Mouse (Mus musculus) embryo, embryonic 11 days (tissue): ENCODE measurements around the gene Cdh13.
A peak's percentile ranks its signal among the peaks of the same experiment; 100 is the strongest.

ENCODE experiments used
- DNase-seq: peaks from one replicate; pipeline ENCODE4 v3.0.0-alpha.2; 2015

Cdh13 gene

DNA sequence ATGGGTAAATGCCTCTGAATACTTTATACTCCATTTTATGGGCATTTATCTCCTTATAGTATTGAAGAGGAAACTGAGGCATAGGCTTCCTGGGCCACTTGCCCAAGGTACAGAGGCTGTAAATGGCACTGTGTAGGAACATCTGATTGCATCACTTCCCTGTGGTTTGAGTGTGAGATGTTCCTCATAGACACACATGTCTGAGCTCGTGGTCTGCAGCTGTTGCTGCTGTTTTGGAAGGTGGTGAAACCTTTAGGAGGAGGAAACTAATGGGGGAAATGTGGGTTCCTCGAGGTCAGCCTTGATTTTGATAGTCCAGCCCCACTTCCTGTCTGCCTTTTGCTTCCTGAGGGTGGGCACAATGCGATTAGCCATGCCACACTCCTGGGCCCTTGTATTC, 105.9 kb downstream of the Cdh13 start:
- no peak for DNase-seq

DNA sequence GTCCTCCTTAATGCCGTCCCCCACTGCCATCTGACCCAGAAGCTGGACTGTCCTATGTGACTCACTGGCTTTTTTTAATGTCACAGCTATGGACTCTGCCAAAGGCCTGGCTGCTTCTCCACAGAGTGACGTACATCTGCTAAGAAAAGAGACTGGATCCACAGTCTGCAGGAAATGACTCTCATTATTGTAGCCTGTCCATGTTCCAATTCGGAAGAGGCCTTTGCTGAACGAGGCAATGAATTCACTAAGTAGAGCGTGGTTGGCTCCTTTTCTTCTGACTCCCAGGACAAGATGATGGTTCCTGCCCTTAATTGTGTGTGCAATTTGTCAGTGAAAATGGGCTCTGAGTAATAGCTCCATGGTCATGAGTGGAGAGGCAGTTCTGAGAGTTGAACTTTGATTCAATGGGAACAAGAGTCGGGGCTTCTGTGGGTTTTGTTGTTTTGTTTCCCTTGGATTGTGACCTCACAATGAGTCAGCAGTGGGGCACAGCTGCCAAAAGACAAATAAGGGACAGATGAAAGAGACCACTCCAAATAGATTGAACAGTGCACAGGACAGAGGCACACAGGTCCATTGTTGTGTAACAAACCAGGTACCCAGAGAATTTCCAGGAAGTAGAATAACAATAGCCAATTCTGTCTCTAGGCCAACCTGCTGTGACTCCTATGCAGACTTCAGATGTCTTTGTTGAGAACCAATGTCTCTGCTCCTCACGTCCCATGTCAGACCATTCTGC, 110.5 kb downstream of the Cdh13 start:
- no peak for DNase-seq

DNA sequence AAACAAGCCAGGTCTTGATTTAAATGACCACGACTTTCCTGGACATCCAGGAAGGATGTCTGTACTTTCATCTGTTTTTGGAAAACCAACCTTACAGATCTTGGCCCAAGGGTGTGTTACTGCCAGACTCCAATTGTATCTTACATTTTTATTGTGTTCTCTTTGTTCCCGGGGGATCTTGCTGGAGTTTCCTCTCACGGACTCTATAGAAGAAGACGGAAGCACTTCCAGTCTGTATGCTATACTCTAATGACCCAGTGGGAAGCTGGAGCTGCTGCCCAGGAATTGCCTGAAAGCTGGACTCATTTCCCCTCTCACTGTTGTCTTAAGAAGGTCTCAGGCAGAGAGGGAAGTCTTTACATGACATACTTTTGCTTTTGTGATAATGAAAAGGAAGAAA, 111.6 kb downstream of the Cdh13 start:
- DNase-seq = no peak

DNA sequence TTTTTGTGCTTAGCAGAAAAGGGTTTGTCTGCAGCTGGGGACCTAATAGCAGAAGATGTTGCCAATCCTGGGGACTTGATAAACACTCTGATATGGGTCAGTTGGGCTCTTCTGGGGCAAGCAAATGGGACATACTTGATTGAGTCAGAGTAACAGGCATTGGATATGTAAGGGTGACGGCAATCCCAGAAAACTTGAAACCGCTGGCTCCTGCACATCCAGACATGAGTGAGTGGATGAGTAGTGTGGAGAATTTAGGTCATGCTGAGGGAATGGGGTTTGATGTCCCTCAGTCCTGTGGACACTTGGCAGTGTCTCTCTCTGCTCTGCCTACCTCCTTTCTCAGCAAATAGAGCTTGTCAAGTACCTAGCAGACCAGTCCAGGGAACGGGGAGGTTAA, 121.3 kb downstream of the Cdh13 start:
- no peak for DNase-seq

DNA sequence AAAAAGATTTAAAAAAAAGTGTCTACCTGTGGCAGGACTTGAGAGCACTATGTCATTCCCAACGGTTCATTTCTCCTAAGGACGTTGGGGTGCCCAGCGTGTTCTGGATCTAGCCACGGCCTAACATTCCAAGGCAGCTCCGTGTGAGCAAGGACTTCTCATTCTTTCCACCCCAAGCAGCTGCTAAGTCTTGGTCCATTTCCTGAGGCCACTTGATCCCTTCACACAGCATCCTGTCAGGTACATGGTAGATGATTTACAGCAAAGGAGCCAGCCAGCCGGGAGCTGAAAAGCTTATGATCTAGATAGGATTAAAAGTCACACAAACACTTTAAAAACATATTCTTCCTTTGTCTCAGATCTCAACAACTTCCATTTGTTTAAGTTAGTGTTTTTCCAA, 123.8 kb downstream of the Cdh13 start:
- DNase-seq = no peak

DNA sequence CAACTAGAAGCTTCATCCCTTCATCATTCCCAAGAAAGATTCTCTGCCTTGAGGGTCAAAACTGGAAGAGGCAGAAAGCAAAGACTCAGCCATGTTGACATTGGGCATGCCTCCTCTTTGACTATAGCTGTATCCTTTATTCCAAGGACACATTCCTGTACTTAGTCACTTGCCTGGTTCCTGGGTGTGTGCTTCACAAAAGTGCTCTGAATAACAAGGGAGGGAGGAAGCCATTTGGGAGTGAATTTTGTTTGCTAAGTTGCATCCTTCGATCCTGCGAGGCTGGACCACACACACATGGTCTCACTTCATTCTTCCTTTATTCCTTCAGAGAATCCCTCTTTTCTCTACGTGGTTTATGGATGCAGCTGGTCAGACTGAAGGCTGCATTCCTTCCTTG, 125.9 kb downstream of the Cdh13 start:
- DNase-seq = no peak

DNA sequence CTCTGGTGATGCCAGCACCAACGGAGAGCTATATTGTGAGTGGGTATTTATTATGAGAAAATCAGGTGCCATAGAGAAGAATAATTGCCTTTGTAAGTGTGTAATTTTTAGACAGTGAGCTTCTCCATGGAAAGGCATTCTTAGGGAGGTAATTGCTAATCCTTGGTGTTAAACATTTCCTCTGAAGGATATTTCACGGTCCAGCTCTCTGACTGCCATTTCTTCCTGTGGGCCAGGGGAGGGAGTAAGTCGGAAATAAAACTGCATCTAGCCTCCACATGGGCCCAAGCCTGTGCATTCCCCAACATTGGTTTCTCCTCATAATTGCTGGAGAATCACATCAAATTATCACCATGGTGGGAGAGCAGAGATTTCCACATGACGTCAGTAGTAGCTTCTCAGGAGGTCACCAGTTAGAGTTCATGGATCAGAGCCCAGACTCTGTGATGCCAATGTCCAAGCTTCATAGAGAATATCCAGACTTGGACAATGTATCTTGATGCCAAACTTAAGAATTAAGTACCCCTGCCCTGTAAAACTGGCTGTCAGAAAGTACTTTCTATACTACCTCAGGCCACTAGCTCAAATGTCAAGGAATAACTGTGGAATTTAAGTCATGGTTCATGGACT, 126.9 kb downstream of the Cdh13 start:
- DNase-seq = no peak

DNA sequence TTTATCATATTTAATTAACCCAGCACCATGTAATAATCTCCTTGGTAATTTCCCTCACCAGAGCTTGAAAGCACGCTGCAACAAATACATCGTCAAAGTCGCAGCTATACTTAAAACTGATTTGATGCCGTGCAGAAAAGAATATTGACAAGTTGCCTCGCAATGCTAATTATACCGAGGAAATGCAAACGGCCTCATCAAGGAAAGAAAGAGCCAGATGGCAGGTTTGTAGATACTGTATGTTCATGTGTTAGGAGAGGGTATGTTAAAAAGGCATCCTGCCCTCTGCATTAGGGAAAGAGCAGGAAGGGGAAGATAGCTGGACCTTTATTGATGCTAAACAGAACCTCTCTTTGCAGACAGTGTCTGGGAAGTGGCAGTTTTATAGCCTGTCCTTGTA, 132.1 kb downstream of the Cdh13 start:
- no peak for DNase-seq

DNA sequence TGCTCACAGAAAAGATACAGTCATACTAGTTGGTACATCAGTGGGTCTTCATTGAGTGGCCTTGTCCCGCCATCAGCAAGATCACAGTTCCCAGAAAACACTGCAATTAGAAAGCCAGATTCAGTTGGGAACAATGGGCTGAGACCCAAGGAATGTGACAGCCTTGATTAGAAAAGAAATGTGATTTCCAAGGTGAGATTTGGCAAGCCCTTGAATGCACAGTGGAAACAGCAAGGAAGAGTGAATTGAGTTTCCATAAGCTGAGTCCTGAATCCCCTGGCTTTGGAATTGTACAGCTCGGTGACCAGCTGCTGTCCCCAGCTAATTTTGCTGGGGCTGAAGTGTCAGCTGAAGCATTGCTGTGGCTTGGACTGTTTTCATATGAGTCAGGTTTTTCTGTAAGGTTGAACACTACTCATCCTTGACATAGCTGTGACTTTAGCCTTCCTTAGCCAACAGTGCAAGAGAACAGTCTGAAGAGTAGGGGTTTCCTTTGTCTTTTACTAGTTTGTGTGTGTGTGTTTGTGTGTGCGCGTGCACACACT, 133.3 kb downstream of the Cdh13 start:
- no peak for DNase-seq

DNA sequence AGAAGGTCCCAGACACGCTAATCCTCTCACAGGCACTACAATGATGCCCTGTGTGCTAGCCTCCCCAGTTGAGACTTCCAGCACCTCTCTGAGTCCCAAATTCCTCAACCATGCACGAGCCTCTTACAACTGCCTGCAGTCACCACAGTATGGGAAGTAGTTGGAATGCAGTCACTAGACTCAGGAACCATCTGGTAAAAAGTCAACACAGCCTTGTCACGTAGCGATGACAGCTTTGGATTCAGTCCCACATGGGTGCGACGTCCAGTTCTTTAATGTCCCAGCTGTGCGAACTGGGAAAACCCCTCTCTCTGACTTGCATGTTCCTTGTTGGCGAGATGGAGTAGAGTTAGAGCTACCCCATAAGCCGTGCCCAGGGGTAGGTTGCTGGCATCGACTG, 139.1 kb downstream of the Cdh13 start:
- no peak for DNase-seq

DNA sequence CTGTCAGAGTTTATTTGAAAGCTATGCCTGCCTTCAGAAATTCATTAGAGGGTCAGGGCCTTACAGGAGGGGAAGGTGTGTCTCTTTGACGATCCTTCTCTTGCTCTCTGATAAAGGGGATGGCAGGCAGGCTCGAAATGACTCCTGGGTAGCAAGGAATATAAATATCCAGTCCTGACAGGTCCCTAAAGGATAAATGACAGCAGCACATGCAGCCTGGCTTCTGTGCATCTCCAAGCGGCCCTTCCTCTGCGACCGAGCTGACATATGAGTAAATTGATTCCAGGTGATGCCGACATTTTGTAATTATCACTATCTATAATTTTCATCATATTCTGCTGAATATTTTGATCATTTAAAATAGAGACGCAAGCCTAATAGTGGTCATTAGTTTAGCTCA, 145.4 kb downstream of the Cdh13 start:
- DNase-seq = no peak

DNA sequence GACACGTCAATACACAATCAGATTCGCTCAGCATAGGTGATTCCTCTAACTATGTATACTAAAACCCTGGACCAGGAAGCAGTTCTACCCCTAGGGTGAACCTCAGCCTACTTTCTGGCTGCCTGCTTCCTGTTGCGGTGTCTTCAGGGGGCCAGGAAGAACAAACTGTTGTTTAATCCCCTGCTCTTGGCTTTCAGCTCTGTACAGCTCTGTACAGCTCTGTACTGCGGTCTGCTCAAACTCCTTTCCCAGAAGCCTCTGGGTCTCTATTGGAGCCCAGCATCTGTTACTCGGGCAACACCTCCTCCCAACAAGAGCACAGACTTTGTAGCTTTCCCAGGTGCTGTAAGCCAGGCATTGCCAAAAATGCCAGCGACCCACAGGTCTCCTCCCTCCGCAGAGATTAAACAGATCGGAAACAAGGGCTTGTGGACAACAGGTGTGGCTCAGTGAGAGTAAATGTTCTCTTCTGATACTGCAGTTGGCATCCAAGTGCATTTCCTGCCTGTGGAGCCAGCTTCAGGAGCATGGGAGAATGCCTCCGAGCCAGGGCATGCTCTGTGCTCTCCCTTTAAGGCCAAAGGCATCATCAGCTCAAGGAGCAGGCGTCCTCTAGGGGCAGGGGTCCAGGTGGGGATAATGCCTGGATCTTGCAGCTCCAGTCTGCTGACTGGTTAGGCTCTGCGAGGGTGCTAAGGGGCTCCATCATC, 148.4 kb downstream of the Cdh13 start:
- DNase-seq = no peak

DNA sequence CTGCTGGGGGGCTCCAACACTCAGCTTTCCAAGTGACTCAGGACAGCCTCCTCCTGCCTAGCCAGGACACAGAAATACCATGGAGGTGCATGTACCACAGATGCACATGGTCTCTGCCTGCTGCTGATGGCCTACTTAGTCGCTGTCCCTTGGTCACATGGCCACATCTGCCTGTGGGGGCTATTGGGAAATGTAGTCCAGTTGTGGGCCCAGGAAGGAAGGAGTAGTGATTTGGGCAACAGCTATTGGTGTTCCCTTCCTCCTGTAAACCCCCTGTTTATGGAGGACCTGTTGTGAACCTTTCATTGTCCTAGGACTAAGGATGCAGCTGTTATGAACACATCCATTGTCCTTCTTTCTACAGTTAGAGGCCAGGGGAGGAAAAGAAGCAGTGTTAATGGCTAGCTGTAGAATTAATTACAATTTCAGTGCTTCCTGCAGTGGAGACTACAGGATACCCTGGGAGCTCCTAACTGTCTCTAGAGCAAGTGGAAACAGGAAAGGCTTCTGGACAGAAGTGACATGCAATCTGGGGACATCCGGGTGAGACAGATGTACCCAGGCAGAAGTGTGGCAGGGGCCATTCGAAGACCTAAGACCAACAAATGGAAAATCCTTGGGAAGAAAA, 150.1 kb downstream of the Cdh13 start:
- no peak for DNase-seq

DNA sequence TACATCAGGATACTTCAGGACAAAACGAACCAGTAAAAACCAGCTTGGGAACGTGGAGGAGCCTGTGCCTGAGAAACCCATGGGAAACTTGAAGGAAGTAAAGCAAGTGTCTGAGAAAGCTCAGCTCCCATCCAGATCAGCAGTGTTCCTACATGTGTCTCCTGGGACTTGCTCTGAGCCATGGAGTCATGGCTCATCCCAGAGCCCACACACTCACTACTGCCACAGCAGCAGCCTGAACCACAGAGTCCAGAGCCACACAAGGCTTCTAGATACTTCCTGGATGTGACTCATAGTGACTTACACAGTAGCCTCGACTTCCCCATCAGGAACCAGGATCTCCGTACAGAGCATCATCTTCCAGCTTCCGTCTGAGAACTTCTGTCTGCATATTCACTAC, 153.2 kb downstream of the Cdh13 start:
- no peak for DNase-seq

DNA sequence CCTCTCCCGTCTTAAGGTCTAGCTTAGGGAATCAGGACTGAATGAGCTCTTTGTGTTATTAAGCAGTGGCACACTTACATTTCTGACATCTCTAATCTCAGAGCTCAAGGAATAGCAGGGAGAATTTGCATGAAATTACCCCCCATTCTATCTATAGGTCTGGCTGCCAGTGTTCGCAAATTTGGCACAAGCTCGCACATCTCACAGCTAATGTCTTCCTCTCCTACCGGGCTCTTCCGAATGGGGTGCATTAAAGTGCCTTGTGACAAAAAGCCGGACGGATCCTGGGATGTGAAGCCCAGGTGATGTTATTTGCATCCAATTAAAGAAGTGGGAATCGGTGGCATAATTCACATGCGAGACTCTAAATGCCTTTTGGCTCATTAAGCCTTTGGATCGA, 153.6 kb downstream of the Cdh13 start:
- no peak for DNase-seq

DNA sequence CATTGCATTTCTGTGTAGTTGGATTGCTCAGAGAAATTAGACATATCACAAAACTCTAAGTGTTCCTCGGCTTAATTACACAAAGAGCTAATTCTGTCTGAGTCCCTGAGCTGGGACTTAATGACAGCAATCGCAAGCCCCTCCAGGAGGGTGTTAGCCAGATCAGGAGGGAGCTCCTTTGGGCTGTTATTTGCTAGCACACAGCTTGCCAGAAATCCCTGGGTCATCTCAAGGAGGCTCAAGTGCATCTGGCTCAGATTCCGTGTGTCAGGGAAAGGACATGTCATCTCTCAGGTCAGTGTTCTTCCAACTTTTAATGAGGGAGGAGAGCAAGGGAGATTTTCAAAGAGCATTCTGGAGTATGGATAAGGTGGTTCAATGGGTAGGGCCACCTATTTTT, 154.3 kb downstream of the Cdh13 start:
- DNase-seq = no peak

DNA sequence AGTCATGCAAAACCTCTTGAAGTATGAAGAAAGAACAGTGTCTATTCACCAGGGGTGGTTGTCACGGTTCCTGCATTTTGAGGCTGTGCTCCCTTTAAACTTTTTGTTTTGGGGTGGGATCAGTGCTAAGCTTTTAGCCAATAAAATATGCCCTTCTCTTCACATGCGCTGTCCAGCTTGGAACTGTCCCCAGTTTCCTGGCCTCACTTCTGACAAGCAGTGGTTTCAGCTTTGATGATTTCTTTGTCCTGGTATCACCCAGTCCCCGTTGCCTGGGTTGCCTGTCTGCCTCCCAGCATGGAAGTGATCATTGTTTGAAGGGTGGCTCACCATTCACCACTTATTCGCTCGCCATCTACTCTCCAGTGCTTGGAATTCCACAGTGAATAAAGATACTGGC, 156.3 kb downstream of the Cdh13 start:
- no peak for DNase-seq

DNA sequence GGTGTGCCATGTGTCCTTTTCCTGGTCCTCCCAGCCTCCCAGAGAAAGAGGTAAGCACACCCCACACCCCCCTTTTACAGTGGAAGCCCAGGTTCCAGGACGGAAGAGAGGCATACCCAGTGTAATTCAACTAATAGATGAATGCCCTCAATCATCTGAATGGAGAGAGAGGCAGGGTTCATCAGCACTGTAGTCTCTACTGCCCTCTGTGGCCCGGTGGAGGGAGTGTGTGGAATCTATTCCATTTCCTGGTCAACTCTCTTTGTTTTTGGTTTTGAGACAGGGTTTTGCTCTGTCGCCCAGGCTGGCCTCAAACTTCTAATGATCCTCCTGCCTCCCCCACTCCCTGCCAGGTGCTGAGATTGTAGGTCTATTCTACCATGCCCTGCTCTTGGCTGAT, 159.8 kb downstream of the Cdh13 start:
- no peak for DNase-seq

DNA sequence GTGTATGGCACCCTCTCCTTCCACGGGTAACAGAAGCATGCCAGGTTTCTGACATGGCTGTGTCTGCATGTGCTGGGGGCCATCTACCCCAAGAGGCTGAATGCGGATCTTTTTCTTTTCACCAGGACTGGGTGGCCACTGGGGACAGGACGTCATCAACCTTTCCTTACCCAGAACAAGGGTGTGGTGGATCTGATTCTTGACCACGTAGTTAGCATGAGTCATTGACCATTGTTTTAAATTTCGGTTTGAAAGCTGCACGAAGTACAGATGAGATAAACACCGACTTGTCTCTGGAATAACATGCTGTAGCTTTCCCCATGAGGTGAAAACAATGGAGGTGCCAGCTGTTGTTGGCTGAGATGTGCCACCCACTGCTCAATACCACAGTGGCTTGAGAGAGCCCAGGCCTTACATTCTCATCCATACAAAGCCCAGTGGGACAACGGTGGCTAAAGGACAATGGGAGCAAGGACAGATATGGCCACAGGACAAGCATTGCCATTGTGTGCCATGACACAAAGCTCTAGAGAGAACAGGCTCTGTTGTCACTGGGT, 161.2 kb downstream of the Cdh13 start:
- no peak for DNase-seq

DNA sequence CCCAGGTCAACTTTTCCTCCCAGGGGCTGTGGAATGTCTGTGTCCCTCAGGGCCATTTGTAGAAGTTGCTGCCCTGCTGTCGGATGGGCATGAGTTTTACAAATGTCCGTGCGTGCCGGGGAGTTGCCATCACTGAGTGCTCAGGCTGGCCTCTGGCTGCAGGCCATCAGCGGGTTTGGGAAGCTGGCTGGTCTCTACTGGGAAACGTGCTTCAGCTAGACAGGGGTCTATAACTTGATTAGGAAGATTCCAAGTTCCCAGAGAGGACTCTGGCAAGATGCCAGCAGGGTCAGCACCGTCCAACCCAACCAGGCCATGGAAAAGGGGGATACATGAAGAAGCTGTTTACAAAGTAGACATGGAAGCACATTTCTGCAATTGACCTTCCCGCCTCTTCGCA, 163.0 kb downstream of the Cdh13 start:
- no peak for DNase-seq

DNA sequence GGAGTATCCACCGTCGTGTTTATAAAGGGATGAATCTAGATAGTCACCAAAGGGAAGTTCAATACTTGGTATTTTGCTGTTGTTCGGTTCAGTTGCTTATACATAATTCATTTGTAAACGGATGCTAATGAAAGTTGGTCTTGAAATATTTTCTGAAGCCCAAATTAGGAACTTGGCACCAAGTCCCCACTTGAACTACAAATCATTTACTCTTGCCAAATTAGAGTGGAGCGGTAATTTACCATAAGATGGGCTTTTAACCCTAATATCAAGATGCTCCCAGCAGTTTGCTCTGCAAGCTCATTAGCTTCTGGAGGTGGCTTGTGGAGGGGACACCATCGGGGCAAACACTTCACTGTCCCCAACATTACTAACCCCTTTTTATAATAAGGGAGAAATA, 164.5 kb downstream of the Cdh13 start:
- DNase-seq = no peak

DNA sequence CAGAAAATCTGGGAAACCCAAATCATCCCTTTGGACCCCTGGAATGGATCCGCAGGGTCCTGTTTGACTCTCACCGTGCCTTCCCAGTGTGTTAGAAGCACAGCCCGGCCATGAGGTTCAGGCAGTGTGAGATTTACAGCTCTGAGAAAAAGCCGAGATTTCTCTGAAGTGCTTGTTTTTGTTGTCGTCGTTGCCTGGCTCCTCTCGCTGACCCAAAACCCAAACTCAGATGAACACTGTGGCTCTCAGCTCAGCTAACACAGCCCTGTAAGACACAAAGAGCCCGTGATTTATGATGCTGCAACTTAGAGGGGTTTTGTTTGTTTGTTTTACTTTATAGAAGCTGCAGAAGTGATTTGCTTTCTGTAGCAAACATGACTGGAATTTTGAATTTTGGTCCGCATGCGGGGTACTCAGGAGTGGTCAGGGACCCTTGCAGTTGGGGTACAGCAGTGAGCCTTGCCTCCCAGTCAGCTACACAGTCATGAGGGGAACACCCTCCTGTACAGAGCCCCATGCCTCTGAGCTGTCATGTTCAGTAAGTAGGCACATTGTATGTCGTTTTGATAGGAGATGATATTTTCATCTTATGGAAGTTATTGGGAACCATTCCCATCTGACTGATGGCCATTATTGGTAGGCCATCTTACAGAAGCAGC, 169.0 kb downstream of the Cdh13 start:
- DNase-seq = peak; percentile 12

DNA sequence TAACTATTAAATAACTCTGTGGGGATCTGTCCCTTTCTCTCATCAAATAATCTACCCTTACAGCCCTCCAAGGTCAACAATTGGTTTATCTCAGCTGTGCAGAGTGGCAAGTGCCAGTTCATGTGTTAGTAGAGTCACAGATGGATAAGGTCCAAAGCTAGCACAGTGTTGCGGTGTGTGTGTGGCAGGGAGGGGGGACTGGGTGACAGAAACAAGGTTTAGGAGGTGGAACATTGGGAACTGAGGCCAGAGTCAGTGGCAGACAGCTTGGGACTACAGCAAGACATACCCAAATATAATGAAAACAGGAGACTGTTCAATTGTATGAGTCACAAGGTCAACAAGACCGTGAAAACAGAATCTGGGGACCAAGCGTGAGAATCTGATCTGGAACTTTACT, 171.7 kb downstream of the Cdh13 start:
- DNase-seq = no peak
